Mouse (Mus musculus): ENCODE measurements around the gene Ss18l1. TPM values are rescaled to one million over a fixed set of nuclear protein-coding genes. Genes with fewer than 3 reads are reported as not detected.

The Ss18l1 gene
- polyA plus RNA-seq, 1 experiment: 1.6 TPM

- H3ac ChIP-seq (ENCODE audit: control insufficient read depth, insufficient read length): no peak overlapping the region
- H3K4me3 ChIP-seq: no peak overlapping the region
- no peak overlapping the region for H3K4me2 ChIP-seq (ENCODE audit: low read depth)
- no peaks in the 10 kb centered on the region for H3K36me3 ChIP-seq (ENCODE audit: control insufficient read depth, insufficient read depth)
- H3K27me3 ChIP-seq (ENCODE audit: control insufficient read depth, insufficient read depth, insufficient read length): peaks cover 2% of the 10 kb centered on the region
- H3K79me2 ChIP-seq (ENCODE audit: control insufficient read depth, insufficient read depth): no peaks in the 10 kb centered on the region
- TF ChIP-seq POLR2AphosphoS2 (IDR thresholded peaks at IDR 0.05; ENCODE audit: insufficient read length, low read depth) (no peak), MAX (IDR thresholded peaks at IDR 0.05; ENCODE audit: low read depth) (no peak), POLR2A (IDR thresholded peaks at IDR 0.05; ENCODE audit: insufficient read length, low read depth) (no peak), REST (IDR thresholded peaks at IDR 0.05; ENCODE audit: insufficient read depth, insufficient read length) (no peak), TCF12 (IDR thresholded peaks at IDR 0.05; ENCODE audit: insufficient read depth, poor library complexity, severe bottlenecking) (peak; percentile 50), MYOG (IDR thresholded peaks at IDR 0.05; ENCODE audit: control insufficient read depth in 1 of 3, insufficient read depth in 1 of 3, insufficient read length in 2 of 3, low read depth in 2 of 3) (peak; percentile 90 to 97 (median 92)), SRF (IDR thresholded peaks at IDR 0.05; ENCODE audit: control insufficient read depth, insufficient read length, low read depth) (no peak), MYOD1 (IDR thresholded peaks at IDR 0.05; ENCODE audit: control insufficient read depth in 1 of 3, insufficient read length in 2 of 3, low read depth in 2 of 3) (peak; percentile 67 to 97 (median 91)), CEBPB (IDR thresholded peaks at IDR 0.05; ENCODE audit: insufficient read depth, poor library complexity, severe bottlenecking) (no peak), TCF3 (IDR thresholded peaks at IDR 0.05; ENCODE audit: insufficient read length, low read depth) (peak; percentile 73), USF1 (IDR thresholded peaks at IDR 0.05; ENCODE audit: low read depth) (no peak), E2F4 (IDR thresholded peaks at IDR 0.05; ENCODE audit: insufficient read depth) (no peak)
Observed at GRCm38 (mm10) chr2:180090285-180090684, 48.0 kb downstream of the Ss18l1 start.

GRCm38 (mm10) chr2:180095711-180096110, 53.4 kb downstream of the Ss18l1 start:
- Histone ChIP-seq H3K79me2 (ENCODE audit: control insufficient read depth, insufficient read depth) (no peaks in the 10 kb centered on the region), H3K27me3 (ENCODE audit: control insufficient read depth, insufficient read depth, insufficient read length) (peaks cover 55% of the 10 kb centered on the region), H3K4me3 (no peak overlapping the region), H3K4me2 (ENCODE audit: low read depth) (no peak overlapping the region), H3K36me3 (ENCODE audit: control insufficient read depth, insufficient read depth) (no peaks in the 10 kb centered on the region), H3ac (ENCODE audit: control insufficient read depth, insufficient read length) (no peak overlapping the region)
- TF ChIP-seq E2F4 (IDR thresholded peaks at IDR 0.05; ENCODE audit: insufficient read depth): no peak
- TF ChIP-seq TCF12 (IDR thresholded peaks at IDR 0.05; ENCODE audit: insufficient read depth, poor library complexity, severe bottlenecking): no peak
- TF ChIP-seq MYOD1 (IDR thresholded peaks at IDR 0.05; ENCODE audit: control insufficient read depth in 1 of 3, insufficient read length in 2 of 3, low read depth in 2 of 3): peak in 1 of 3 experiments; percentile 32
- TF ChIP-seq USF1 (IDR thresholded peaks at IDR 0.05; ENCODE audit: low read depth): no peak
- no peak for TF ChIP-seq POLR2A (IDR thresholded peaks at IDR 0.05; ENCODE audit: insufficient read length, low read depth)
- TF ChIP-seq SRF (IDR thresholded peaks at IDR 0.05; ENCODE audit: control insufficient read depth, insufficient read length, low read depth): no peak
- no peak for TF ChIP-seq MYOG (IDR thresholded peaks at IDR 0.05; ENCODE audit: control insufficient read depth in 1 of 3, insufficient read depth in 1 of 3, insufficient read length in 2 of 3, low read depth in 2 of 3)
- no peak for TF ChIP-seq REST (IDR thresholded peaks at IDR 0.05; ENCODE audit: insufficient read depth, insufficient read length)

- no peak overlapping the region for H3K4me3 ChIP-seq
- H3ac ChIP-seq (ENCODE audit: control insufficient read depth, insufficient read length): no peak overlapping the region
Observed at GRCm38 (mm10) chr2:180097585-180097984, 55.3 kb downstream of the Ss18l1 start.

GRCm38 (mm10) chr2:180098167-180098566, 55.9 kb downstream of the Ss18l1 start:
- Histone ChIP-seq H3K36me3 (ENCODE audit: control insufficient read depth, insufficient read depth) (no peaks in the 10 kb centered on the region), H3K79me2 (ENCODE audit: control insufficient read depth, insufficient read depth) (no peaks in the 10 kb centered on the region), H3K27me3 (ENCODE audit: control insufficient read depth, insufficient read depth, insufficient read length) (peaks cover 80% of the 10 kb centered on the region), H3K4me2 (ENCODE audit: low read depth) (no peak overlapping the region), H3ac (ENCODE audit: control insufficient read depth, insufficient read length) (no peak overlapping the region), H3K4me3 (no peak overlapping the region)
- TF ChIP-seq TCF3 (IDR thresholded peaks at IDR 0.05; ENCODE audit: insufficient read length, low read depth): no peak
- TF ChIP-seq TCF12 (IDR thresholded peaks at IDR 0.05; ENCODE audit: insufficient read depth, poor library complexity, severe bottlenecking): no peak
- no peak for TF ChIP-seq REST (IDR thresholded peaks at IDR 0.05; ENCODE audit: insufficient read depth, insufficient read length)
- TF ChIP-seq E2F4 (IDR thresholded peaks at IDR 0.05; ENCODE audit: insufficient read depth): no peak
- no peak for TF ChIP-seq POLR2A (IDR thresholded peaks at IDR 0.05; ENCODE audit: insufficient read length, low read depth)
- TF ChIP-seq SRF (IDR thresholded peaks at IDR 0.05; ENCODE audit: control insufficient read depth, insufficient read length, low read depth): no peak
- TF ChIP-seq POLR2AphosphoS2 (IDR thresholded peaks at IDR 0.05; ENCODE audit: insufficient read length, low read depth): no peak

More at GRCm38 (mm10) chr2:180097585-180097984, 55.3 kb downstream of the Ss18l1 start:
- TF ChIP-seq USF1 (IDR thresholded peaks at IDR 0.05; ENCODE audit: low read depth) (no peak), MYOD1 (IDR thresholded peaks at IDR 0.05; ENCODE audit: control insufficient read depth in 1 of 3, insufficient read length in 2 of 3, low read depth in 2 of 3) (no peak), MYOG (IDR thresholded peaks at IDR 0.05; ENCODE audit: control insufficient read depth in 1 of 3, insufficient read depth in 1 of 3, insufficient read length in 2 of 3, low read depth in 2 of 3) (no peak), POLR2AphosphoS2 (IDR thresholded peaks at IDR 0.05; ENCODE audit: insufficient read length, low read depth) (no peak), TCF3 (IDR thresholded peaks at IDR 0.05; ENCODE audit: insufficient read length, low read depth) (no peak), POLR2A (IDR thresholded peaks at IDR 0.05; ENCODE audit: insufficient read length, low read depth) (no peak), CEBPB (IDR thresholded peaks at IDR 0.05; ENCODE audit: insufficient read depth, poor library complexity, severe bottlenecking) (no peak), REST (IDR thresholded peaks at IDR 0.05; ENCODE audit: insufficient read depth, insufficient read length) (no peak), E2F4 (IDR thresholded peaks at IDR 0.05; ENCODE audit: insufficient read depth) (no peak), MAX (IDR thresholded peaks at IDR 0.05; ENCODE audit: low read depth) (no peak), TCF12 (IDR thresholded peaks at IDR 0.05; ENCODE audit: insufficient read depth, poor library complexity, severe bottlenecking) (no peak), SRF (IDR thresholded peaks at IDR 0.05; ENCODE audit: control insufficient read depth, insufficient read length, low read depth) (no peak)
- peaks cover 74% of the 10 kb centered on the region for H3K27me3 ChIP-seq (ENCODE audit: control insufficient read depth, insufficient read depth, insufficient read length)
- no peak overlapping the region for H3K4me2 ChIP-seq (ENCODE audit: low read depth)
- H3K36me3 ChIP-seq (ENCODE audit: control insufficient read depth, insufficient read depth): no peaks in the 10 kb centered on the region
- no peaks in the 10 kb centered on the region for H3K79me2 ChIP-seq (ENCODE audit: control insufficient read depth, insufficient read depth)

- H3K27me3 ChIP-seq (ENCODE audit: control insufficient read depth, insufficient read depth, insufficient read length): peaks cover 91% of the 10 kb centered on the region
- H3K79me2 ChIP-seq (ENCODE audit: control insufficient read depth, insufficient read depth): no peaks in the 10 kb centered on the region
- H3K36me3 ChIP-seq (ENCODE audit: control insufficient read depth, insufficient read depth): no peaks in the 10 kb centered on the region
- no peak overlapping the region for H3K4me3 ChIP-seq
- peak overlapping the region; percentile 48 for H3K4me2 ChIP-seq (ENCODE audit: low read depth)
- TF ChIP-seq MYOG (IDR thresholded peaks at IDR 0.05; ENCODE audit: control insufficient read depth in 1 of 3, insufficient read depth in 1 of 3, insufficient read length in 2 of 3, low read depth in 2 of 3) (peak; percentile 6 to 91 (median 79)), TCF12 (IDR thresholded peaks at IDR 0.05; ENCODE audit: insufficient read depth, poor library complexity, severe bottlenecking) (no peak), USF1 (IDR thresholded peaks at IDR 0.05; ENCODE audit: low read depth) (no peak), E2F4 (IDR thresholded peaks at IDR 0.05; ENCODE audit: insufficient read depth) (no peak), MYOD1 (IDR thresholded peaks at IDR 0.05; ENCODE audit: control insufficient read depth in 1 of 3, insufficient read length in 2 of 3, low read depth in 2 of 3) (peak in 2 of 3 experiments; percentile 62 to 90)
- no peak overlapping the region for H3ac ChIP-seq (ENCODE audit: control insufficient read depth, insufficient read length)
Observed at GRCm38 (mm10) chr2:180099529-180099928, 57.2 kb downstream of the Ss18l1 start.

Measured in myocyte (in vitro differentiated cells).